Mouse (Mus musculus) frontal cortex, postnatal 25 days (tissue): ENCODE results near the gene Fam98b.
A peak's percentile ranks its signal among the peaks of the same experiment; 100 is the strongest.

Experiments
- DNase-seq, 2 experiments: peaks; one replicate each; pipeline ENCODE4 v3.0.0; 2022; ENCODE audit warnings: low spot score in 2 of 2

Fam98b gene

GRCm38 (mm10) chr2:117249255-117250000, at the start of gene Fam98b:
Gene Fam98b, plus strand, starts transcription at chr2:117249739.
- peak; percentile 86 to 89 for DNase-seq

- no peak for DNase-seq
These were observed 48.6 kb upstream of the Fam98b start for GRCm38 (mm10) chr2:117200869-117201338.

DNA sequence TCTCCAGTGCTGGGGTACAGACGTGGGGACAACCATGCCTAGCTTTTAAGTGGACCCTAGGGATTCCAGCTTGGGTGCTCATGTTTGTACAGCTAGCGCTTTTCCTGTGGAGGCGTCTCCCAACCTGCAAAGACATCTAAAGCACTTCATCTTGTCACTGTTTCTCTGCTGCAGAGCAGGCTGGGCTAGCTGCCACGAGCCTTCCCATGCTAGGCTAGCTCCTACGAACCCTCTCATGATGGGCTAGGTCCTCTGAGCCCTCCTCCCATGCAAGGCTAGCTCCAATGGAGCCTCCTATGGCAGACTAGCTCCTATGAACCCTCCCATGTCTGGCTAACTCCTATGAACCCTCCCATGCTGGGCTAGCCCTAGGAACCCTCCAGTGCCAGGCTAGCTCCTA, 46.2 kb upstream of the Fam98b start:
- DNase-seq = peak in 1 of 2 experiments; percentile 34

- no peak for DNase-seq
These were observed 45.0 kb upstream of the Fam98b start for GRCm38 (mm10) chr2:117204534-117204933.

DNA sequence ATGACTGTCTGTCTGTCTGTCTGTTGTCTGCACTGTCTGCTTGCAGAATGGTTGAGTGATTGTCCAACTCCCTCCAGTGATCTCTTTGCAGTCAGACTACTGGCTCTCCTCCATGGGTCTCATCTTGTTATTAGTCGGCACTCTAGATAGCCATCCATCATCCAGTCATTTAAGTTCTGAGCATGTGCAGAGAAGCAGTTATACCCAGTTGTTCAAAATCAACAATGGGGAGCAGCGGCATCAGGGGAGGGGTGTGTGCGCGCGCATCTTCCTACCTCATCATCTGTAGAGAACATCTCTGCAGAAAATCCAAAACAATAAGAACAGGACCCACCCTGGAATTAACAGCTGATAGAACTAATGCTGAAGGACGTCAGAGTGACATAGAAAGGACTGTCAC, 44.5 kb upstream of the Fam98b start:
- no peak for DNase-seq

- DNase-seq = no peak
These were observed 39.0 kb upstream of the Fam98b start for GRCm38 (mm10) chr2:117210416-117211085.

GRCm38 (mm10) chr2:117216152-117216551, 33.4 kb upstream of the Fam98b start:
- no peak for DNase-seq

GRCm38 (mm10) chr2:117217695-117218216, 31.8 kb upstream of the Fam98b start:
- DNase-seq = no peak

DNA sequence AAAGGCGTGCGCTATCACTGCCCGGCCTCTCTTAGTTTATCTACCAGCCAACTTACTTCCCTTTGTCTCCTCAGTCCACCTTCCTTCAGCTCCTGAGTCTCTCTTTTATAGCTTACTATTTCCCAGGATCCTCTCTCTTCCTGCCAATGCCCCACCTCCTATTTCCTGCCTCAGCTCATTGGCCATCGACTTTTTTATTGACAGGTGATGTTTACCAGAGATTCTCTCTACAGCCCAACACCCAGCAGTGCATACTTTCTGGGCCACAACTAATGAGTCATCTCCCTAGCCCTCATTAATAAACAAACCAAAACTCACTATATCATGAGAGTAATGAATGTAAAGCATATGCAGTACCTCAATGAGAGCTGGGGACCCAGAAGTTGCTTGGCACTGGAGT, 30.0 kb upstream of the Fam98b start:
- no peak for DNase-seq

DNA sequence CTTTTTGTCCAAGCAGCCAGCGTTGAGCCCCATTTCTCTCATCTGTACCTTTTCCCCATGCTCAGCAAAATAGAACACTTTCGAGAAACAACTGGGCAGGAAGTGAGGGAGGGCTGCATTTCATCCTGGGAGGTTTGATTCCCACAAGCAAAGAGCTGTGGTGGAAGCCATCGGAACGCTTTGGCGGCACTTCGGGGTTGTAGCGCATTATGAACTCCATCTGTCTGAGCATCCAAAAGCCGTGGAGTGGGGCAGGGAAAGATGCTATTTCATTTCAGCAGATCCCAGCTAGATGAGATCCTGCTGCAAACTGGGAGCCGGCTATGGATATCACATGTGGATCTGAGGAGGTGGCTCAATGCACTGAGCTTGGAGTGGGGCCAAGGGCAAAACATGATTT, 26.9 kb upstream of the Fam98b start:
- no peak for DNase-seq

DNA sequence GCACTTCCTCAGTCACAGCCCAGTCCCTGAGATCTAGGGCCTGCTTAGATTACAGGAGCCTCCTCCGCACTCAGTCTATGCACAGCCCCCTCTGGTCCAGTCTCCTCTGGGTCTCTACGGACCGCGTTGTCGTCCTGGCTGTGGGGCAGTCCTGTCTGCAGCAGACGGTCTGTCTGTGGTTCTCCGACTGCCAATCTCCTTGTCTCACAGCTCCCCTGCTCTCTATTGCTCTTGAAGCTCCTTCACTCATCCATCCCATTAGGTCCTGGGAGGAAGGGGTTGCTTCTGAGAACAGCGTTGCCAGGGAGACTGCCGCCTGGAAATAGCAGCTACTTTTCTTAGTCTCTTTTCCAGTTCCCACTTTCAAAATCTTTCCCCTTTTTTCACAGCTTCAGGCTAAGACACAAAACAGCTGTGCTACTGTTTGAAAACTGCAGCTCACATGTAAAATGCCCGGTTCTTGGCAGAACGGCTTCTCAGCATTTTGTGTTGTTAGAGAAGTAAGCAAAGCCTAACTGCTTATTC, 20.9 kb upstream of the Fam98b start:
- peak in 1 of 2 experiments; percentile 15 for DNase-seq

DNA sequence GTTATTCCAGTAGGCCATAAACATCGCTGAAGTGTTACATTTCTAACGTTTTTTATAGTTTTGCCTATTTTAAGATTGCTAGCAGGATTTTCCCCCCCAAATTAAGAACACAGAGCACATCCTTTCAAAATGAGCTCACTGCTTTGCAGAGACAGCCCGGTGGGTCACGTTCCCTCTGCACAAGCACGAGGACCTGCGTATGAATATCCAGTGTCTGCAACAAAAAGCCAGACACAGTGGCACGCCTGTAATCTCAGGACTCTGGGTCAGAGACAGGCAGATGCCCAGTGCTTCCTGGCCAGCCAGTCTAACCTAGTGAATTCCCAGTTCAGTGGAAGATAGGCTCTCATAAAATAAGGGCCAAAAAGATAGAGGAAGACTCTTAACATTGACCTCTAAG, 19.3 kb upstream of the Fam98b start:
- DNase-seq = no peak

- DNase-seq = peak; percentile 63 to 87
These were observed 18.3 kb upstream of the Fam98b start for GRCm38 (mm10) chr2:117231257-117231656.

DNA sequence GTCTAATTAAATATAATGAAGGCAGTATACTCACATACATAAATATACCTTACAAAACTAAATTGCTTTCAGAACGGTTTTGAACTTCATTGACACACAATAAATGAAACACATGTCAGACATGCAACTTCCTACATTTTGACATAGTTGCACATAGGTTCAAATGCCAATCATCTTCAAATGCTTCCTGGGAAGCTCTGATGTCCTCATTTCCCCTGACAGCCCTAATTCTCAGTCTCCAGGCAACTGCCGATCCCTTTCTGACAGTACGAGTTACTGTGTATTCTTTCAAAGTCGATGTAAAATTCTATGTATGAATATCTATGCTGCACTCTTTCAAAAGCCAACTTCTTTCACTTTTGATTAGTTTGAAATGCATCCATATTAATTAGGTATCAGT, 7.6 kb upstream of the Fam98b start:
- DNase-seq = no peak

GRCm38 (mm10) chr2:117250001-117250510, 517 bp downstream of the Fam98b start:
- DNase-seq = no peak

DNA sequence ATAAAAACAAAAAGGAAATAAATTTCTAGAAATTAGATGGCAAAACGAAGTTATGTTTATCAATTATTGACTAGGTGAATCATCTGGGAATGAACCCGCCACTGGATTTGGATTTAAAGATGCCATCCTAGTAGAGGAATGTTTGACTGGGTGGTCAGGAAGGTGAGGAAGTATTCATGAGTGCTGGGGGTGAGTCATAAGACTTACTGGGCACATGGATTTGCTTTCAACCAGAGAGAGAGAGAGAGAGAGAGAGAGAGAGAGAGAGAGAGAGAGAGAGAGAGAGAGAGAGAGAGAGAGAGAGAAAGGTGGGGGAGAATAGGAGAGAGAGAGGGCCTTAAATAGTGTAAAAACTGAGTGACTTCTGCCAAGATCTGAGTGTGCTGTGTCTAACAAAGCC, 5.9 kb downstream of the Fam98b start:
- DNase-seq = no peak

GRCm38 (mm10) chr2:117257617-117258016, 8.1 kb downstream of the Fam98b start:
- no peak for DNase-seq

- no peak for DNase-seq
These were observed 12.6 kb downstream of the Fam98b start for GRCm38 (mm10) chr2:117262184-117262583.

- peak; percentile 45 to 73 for DNase-seq
These were observed 14.4 kb downstream of the Fam98b start for GRCm38 (mm10) chr2:117263786-117264408.

GRCm38 (mm10) chr2:117288291-117288690, 38.8 kb downstream of the Fam98b start:
- no peak for DNase-seq

DNA sequence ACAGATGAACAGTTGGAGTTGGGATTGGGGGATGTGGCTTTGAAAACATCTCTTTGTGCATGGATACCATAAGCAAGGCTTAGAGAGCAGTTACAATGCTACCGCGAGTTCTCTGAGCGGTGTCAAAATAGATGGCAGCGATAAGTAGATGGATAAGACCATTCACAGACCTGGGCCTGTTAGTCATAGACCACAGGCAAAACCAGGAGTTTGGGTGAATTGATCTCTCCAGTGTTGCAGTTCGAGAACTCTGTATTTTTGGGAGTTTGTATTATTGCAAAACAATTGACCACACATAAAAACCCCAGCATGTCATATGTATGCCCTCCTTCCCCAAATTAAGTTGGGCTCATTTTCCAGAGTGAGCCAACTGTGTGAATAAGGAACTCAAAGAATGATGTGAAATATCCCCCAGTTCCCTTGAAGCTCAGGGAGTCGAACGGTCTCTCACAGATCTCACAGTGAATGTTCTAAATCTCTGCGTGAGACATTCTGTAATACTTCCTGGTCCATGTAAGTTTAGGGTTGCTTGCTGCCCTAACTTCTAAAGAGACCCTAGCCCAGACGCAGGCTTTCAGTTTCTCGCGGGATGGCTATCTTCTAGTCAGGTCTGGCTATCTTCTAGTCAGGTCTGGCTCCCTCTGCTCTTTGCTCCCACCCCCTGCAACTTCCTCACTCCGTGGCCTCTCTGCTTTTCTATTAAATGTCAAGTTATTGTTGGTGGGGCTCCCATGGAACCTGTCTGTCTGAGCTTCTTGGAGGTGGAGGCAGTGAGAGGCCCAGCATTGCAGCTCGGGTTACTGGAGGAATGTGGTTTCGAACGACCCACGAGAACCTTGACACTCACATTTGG, 50.3 kb downstream of the Fam98b start:
- no peak for DNase-seq
